Mouse (Mus musculus) kidney, embryonic 15.5 days (tissue): ENCODE results near the gene Dnah2. TPM values are rescaled to one million over a fixed set of nuclear protein-coding genes. Genes with fewer than 3 reads are reported as not detected.
A peak's percentile ranks its signal among the peaks of the same experiment; 100 is the strongest.

Experiments used
- ATAC-seq: fragments of 200-750 bp; cut with Nextera tagmentation; replicated peaks from 2 replicates; pipeline ENCODE4 v1.8.0; 2017; ENCODE audit warnings: moderate TSS enrichment; ENCODE audit not compliant: low FRiP score
- H3K27ac ChIP-seq: fragments of 300-500 bp; sonication (generic); 2 replicates; pipeline ENCODE4 v1.5.1; 2015; ENCODE audit warnings: mild to moderate bottlenecking, inconsistent platforms
- H3K27me3 ChIP-seq: fragments of 300-500 bp; sonication (generic); 2 replicates; pipeline ENCODE4 v1.6.1; 2015; ENCODE audit warnings: inconsistent platforms
- H3K36me3 ChIP-seq: fragments of 300-500 bp; sonication (generic); 2 replicates; pipeline ENCODE4 v1.6.1; 2015; ENCODE audit warnings: inconsistent platforms
- H3K4me1 ChIP-seq: fragments of 300-500 bp; sonication (generic); 2 replicates; pipeline ENCODE4 v1.6.1; 2015; ENCODE audit warnings: inconsistent platforms
- H3K4me2 ChIP-seq: fragments of 300-500 bp; sonication (generic); 2 replicates; pipeline ENCODE4 v1.6.1; 2015; ENCODE audit warnings: moderate library complexity, mild to moderate bottlenecking, inconsistent platforms
- H3K4me3 ChIP-seq: fragments of 300-500 bp; sonication (generic); replicated peaks from 2 replicates; pipeline ENCODE4 v1.5.1; 2015; ENCODE audit warnings: mild to moderate bottlenecking, inconsistent platforms
- H3K9ac ChIP-seq: fragments of 300-500 bp; sonication (generic); 2 replicates; pipeline ENCODE4 v1.6.1; 2015; ENCODE audit warnings: mild to moderate bottlenecking, inconsistent platforms
- H3K9me3 ChIP-seq: fragments of 300-500 bp; sonication (generic); replicated peaks from 2 replicates; pipeline ENCODE4 v1.6.1; 2016; ENCODE audit warnings: inconsistent platforms
- WGBS: fragments of 180-500 bp; shearing (Covaris S2); methylation state at CpG from one replicate; pipeline ENCODE4 v1.1.7; 2015; ENCODE audit warnings: mixed read lengths; 5-methylcytosine and 5-hydroxymethylcytosine counted together
- polyA plus RNA-seq: library from polyadenylated mRNA; unstranded; fragments of >200 nt; fragmentation: Nextera tagmentation; extraction: Ambion mirVana; gene quantifications from 2 replicates; pipeline ENCODE4 v1.2.1, GENCODE M21; 2015

The Dnah2 gene
- polyA plus RNA-seq, 1 experiment from 2014 or later = 0.73 TPM

GRCm38 (mm10) chr11:69407724-69408004, 141.2 kb downstream of the Dnah2 start:
- peaks cover 36% of the 10 kb centered on the region for H3K4me1 ChIP-seq
- peak overlapping the region; percentile 83; the same call in 1 of the 2 replicates for H3K9ac ChIP-seq
- H3K4me3 ChIP-seq = peak overlapping the region; percentile 77
- 84% methylated on average over 4 of the region's 4 CpGs for WGBS
- H3K4me2 ChIP-seq = peak overlapping the region; percentile 95
- no peaks in the 10 kb centered on the region for H3K9me3 ChIP-seq
- no peak for ATAC-seq
- H3K36me3 ChIP-seq = peaks cover 64% of the 10 kb centered on the region
- no peaks in the 10 kb centered on the region for H3K27me3 ChIP-seq
- H3K27ac ChIP-seq = peak overlapping the region; percentile 97; the same call in 1 of the 2 replicates

GRCm38 (mm10) chr11:69406867-69407723, 141.8 kb downstream of the Dnah2 start:
- ATAC-seq = no peak
- Histone ChIP-seq H3K4me3 (peak overlapping the region; percentile 77; the same call in 1 of the 2 replicates), H3K27me3 (no peaks in the 10 kb centered on the region), H3K27ac (peak overlapping the region; percentile 97; the same call in 1 of the 2 replicates), H3K4me2 (no peak overlapping the region), H3K4me1 (peaks cover 32% of the 10 kb centered on the region), H3K9ac (no peak overlapping the region), H3K9me3 (no peaks in the 10 kb centered on the region), H3K36me3 (peaks cover 64% of the 10 kb centered on the region)
- WGBS = 82% methylated on average over 16 of the region's 16 CpGs

GRCm38 (mm10) chr11:69406282-69406681, 142.6 kb downstream of the Dnah2 start:
- H3K27me3 ChIP-seq = no peaks in the 10 kb centered on the region
- WGBS = 90% methylated on average over 19 of the region's 19 CpGs
- H3K9me3 ChIP-seq = no peaks in the 10 kb centered on the region
- no peak overlapping the region for H3K9ac ChIP-seq
- ATAC-seq = no peak
- no peak overlapping the region for H3K27ac ChIP-seq
- no peak overlapping the region for H3K4me2 ChIP-seq
- H3K4me3 ChIP-seq = no peak overlapping the region
- H3K36me3 ChIP-seq = peaks cover 71% of the 10 kb centered on the region
- peaks cover 32% of the 10 kb centered on the region for H3K4me1 ChIP-seq

- ATAC-seq = no peak
- H3K4me1 ChIP-seq = peaks cover 37% of the 10 kb centered on the region
- H3K9ac ChIP-seq = no peak overlapping the region
- H3K27ac ChIP-seq = no peak overlapping the region
- no peaks in the 10 kb centered on the region for H3K9me3 ChIP-seq
- H3K4me3 ChIP-seq = no peak overlapping the region
- 0 out of 2 replicates have a peak, but pooled peaks cover 2% of the 10 kb centered on the region for H3K27me3 ChIP-seq
- 90% methylated on average over 23 of the region's 24 CpGs for WGBS
- H3K4me2 ChIP-seq = no peak overlapping the region
- H3K36me3 ChIP-seq = peaks cover 77% of the 10 kb centered on the region
These were observed 143.3 kb downstream of the Dnah2 start for GRCm38 (mm10) chr11:69405397-69406200.

GRCm38 (mm10) chr11:69404595-69405396, 144.1 kb downstream of the Dnah2 start:
- H3K4me3 ChIP-seq = no peak overlapping the region
- WGBS = 91% methylated on average over 24 of the region's 24 CpGs
- 0 out of 2 replicates have a peak, but pooled peaks cover 3% of the 10 kb centered on the region for H3K27me3 ChIP-seq
- ATAC-seq = no peak
- no peak overlapping the region for H3K9ac ChIP-seq
- H3K9me3 ChIP-seq = no peaks in the 10 kb centered on the region
- no peak overlapping the region for H3K27ac ChIP-seq
- H3K4me1 ChIP-seq = peaks cover 41% of the 10 kb centered on the region
- H3K36me3 ChIP-seq = peaks cover 85% of the 10 kb centered on the region
- H3K4me2 ChIP-seq = no peak overlapping the region

DNA sequence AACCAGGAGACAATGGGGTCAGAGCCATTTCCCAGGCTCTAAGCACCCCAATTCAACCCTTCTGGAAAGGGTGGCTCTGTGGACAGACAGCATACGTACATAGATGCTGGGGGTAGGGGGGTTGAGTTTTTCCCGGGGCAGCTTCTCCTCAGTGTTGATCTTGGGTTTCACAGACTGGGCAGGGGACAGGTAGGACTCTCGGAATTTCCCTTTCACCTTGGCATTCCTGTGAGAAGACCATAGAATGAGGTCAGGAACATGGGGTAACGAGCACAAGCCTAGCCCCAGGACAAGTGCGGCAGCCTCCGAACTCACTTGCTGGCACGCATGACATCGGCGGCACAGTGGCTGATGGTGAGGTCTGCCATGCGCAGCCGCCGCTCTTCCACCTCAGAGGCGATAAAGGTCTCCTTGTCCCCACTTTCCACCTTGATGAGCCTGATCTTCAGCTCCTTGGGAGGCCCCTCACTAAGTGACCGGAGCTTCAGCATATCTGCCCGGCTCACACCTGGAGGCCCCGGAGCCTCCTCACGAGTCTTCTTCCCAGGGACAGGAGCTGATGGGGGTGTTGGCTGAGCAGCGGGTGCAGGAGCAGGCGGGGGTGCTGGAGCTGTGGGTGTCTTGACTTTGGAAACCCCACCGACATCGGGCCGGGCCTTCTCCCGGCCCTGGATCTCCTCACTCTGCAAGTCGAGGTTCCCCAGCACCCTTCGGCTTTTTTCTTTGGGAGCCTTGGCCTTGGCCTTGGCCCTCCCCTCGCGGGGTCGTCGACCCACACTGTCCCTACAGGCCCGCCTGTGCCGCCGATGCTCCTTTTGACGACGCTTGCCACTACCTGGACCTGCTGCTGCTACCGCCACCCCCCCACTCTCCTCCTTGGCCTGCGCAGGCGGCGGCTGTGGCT, 145.0 kb downstream of the Dnah2 start:
- Histone ChIP-seq H3K4me3 (no peak overlapping the region), H3K4me2 (no peak overlapping the region), H3K27me3 (0 out of 2 replicates have a peak, but pooled peaks cover 3% of the 10 kb centered on the region), H3K36me3 (peaks cover 92% of the 10 kb centered on the region), H3K4me1 (peaks cover 45% of the 10 kb centered on the region), H3K9ac (no peak overlapping the region), H3K9me3 (no peaks in the 10 kb centered on the region), H3K27ac (no peak overlapping the region)
- 92% methylated on average over 38 of the region's 38 CpGs for WGBS
- no peak for ATAC-seq

GRCm38 (mm10) chr11:69401987-69402386, 146.9 kb downstream of the Dnah2 start:
- H3K9ac ChIP-seq = no peak overlapping the region
- 86% methylated on average over 12 of the region's 12 CpGs for WGBS
- H3K9me3 ChIP-seq = no peaks in the 10 kb centered on the region
- H3K27ac ChIP-seq = 0 out of 2 replicates have a peak overlapping the region, but pooled peaks have one; percentile 16
- no peak overlapping the region for H3K4me3 ChIP-seq
- no peak for ATAC-seq
- no peak overlapping the region for H3K4me2 ChIP-seq
- 0 out of 2 replicates have a peak, but pooled peaks cover 3% of the 10 kb centered on the region for H3K27me3 ChIP-seq
- peaks cover 47% of the 10 kb centered on the region for H3K4me1 ChIP-seq
- peaks cover 81% of the 10 kb centered on the region for H3K36me3 ChIP-seq

DNA sequence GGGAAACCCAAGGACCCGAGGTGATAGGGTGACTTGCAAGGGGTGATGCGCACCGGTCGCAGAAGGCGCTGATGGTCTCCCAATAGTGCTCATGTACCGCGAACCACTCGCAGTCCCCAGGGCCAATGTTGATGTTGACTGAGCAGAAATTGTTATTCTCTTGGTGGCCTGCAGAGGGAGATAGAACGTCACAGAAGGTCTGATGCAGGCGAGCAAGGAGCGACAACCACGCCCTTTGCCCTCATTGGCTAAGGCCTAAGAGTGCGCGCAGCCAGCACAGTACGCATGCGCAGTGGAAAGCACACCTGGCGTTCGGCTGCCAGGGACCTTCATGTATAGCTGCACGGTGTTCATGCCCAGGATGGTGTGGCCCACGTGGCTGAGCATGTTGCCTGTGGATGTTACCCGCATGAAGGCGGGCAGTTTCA, 147.7 kb downstream of the Dnah2 start:
- 21% methylated on average over 22 of the region's 22 CpGs for WGBS
- Histone ChIP-seq H3K9ac (no peak overlapping the region), H3K27me3 (0 out of 2 replicates have a peak, but pooled peaks cover 3% of the 10 kb centered on the region), H3K4me1 (peaks cover 55% of the 10 kb centered on the region), H3K27ac (0 out of 2 replicates have a peak overlapping the region, but pooled peaks have one; percentile 16), H3K4me3 (no peak overlapping the region), H3K4me2 (no peak overlapping the region), H3K36me3 (peaks cover 73% of the 10 kb centered on the region), H3K9me3 (no peaks in the 10 kb centered on the region)
- ATAC-seq = peak; percentile 74

- Histone ChIP-seq H3K9me3 (no peaks in the 10 kb centered on the region), H3K27ac (no peak overlapping the region), H3K4me2 (peak overlapping the region; percentile 84), H3K36me3 (peaks cover 63% of the 10 kb centered on the region), H3K4me3 (peak overlapping the region; percentile 19; the same call in 1 of the 2 replicates), H3K9ac (0 out of 2 replicates have a peak overlapping the region, but pooled peaks have one; percentile 8), H3K4me1 (peaks cover 57% of the 10 kb centered on the region), H3K27me3 (0 out of 2 replicates have a peak, but pooled peaks cover 3% of the 10 kb centered on the region)
- ATAC-seq = no peak
- 78% methylated on average over 25 of the region's 25 CpGs for WGBS
These were observed 148.6 kb downstream of the Dnah2 start for GRCm38 (mm10) chr11:69400083-69400850.
